Mouse (Mus musculus) forebrain, embryonic 11.5 days (tissue): ENCODE data around the gene Tnfrsf11a. TPM values are rescaled to one million over a fixed set of nuclear protein-coding genes. Genes with fewer than 3 reads are reported as not detected.

Source experiments
- ATAC-seq: fragments of 200-750 bp; cut with Nextera tagmentation; replicated peaks from 2 replicates; pipeline ENCODE4 v1.8.0; 2017; ENCODE audit warnings: moderate TSS enrichment; ENCODE audit not compliant: low FRiP score
- DNase-seq: peaks from one replicate; pipeline ENCODE4 v3.0.0-alpha.2; 2017; ENCODE audit warnings: low spot score
- H3K27ac ChIP-seq: fragments of 300-500 bp; sonication (generic); 2 replicates; pipeline ENCODE4 v1.5.1; 2014; ENCODE audit warnings: low read depth, low read length
- H3K27me3 ChIP-seq: fragments of 300-500 bp; sonication (generic); 2 replicates; pipeline ENCODE4 v1.6.1; 2014; ENCODE audit warnings: mild to moderate bottlenecking, low read length, mixed read lengths; ENCODE audit not compliant: control insufficient read depth, insufficient read depth
- H3K36me3 ChIP-seq: fragments of 300-500 bp; sonication (generic); 2 replicates; pipeline ENCODE4 v1.6.1; 2014; ENCODE audit warnings: mild to moderate bottlenecking, low read length, moderate library complexity, mixed read lengths; ENCODE audit not compliant: control insufficient read depth, insufficient read depth
- H3K4me1 ChIP-seq: fragments of 300-500 bp; sonication (generic); replicated peaks from 2 replicates; pipeline ENCODE4 v1.6.1; 2014; ENCODE audit warnings: low read length, mixed read lengths; ENCODE audit not compliant: control insufficient read depth, insufficient read depth
- H3K4me2 ChIP-seq: fragments of 300-500 bp; sonication (generic); 2 replicates; pipeline ENCODE4 v1.6.1; 2014; ENCODE audit warnings: low read depth, mild to moderate bottlenecking, low read length, moderate library complexity, mixed read lengths; ENCODE audit not compliant: severe bottlenecking
- H3K4me3 ChIP-seq: fragments of 300-500 bp; sonication (generic); 2 replicates; pipeline ENCODE4 v1.5.1; 2014; ENCODE audit warnings: low read depth, low read length
- H3K9ac ChIP-seq: fragments of 300-500 bp; sonication (generic); 2 replicates; pipeline ENCODE4 v1.6.1; 2014; ENCODE audit warnings: low read length
- H3K9me3 ChIP-seq: fragments of 300-500 bp; sonication (generic); 2 replicates; pipeline ENCODE4 v1.6.1; 2016; ENCODE audit warnings: low read length, mixed read lengths; ENCODE audit not compliant: control insufficient read depth
- WGBS: fragments of 180-500 bp; shearing (Covaris S2); extraction: QIAGEN DNeasy Blood & Tissue Kit; methylation state at CpG from one replicate; pipeline ENCODE4 v1.1.7; 2014; 5-methylcytosine and 5-hydroxymethylcytosine counted together
- polyA plus RNA-seq: library from polyadenylated mRNA; unstranded; fragments of >200 nt; fragmentation: Nextera tagmentation; extraction: Ambion mirVana; gene quantifications from 2 replicates; pipeline ENCODE4 v1.2.1, GENCODE M21; 2014

The Tnfrsf11a gene
- polyA plus RNA-seq, 1 experiment from 2014 or later: 0.09 TPM

- no peak overlapping the region for H3K4me2 ChIP-seq
- ATAC-seq (no peak), DNase-seq (no peak)
- H3K4me3 ChIP-seq: no peak overlapping the region
- H3K9ac ChIP-seq: no peak overlapping the region
- no peak overlapping the region for H3K27ac ChIP-seq
- no peaks in the 10 kb centered on the region for H3K9me3 ChIP-seq
- no peaks in the 10 kb centered on the region for H3K27me3 ChIP-seq
- no peaks in the 10 kb centered on the region for H3K36me3 ChIP-seq
- H3K4me1 ChIP-seq: no peaks in the 10 kb centered on the region
- WGBS: 92% methylated on average over 2 of the region's 2 CpGs
These were observed 70.8 kb downstream of the Tnfrsf11a start for GRCm38 (mm10) chr1:105851341-105851740.

- H3K36me3 ChIP-seq: no peaks in the 10 kb centered on the region
- no peaks in the 10 kb centered on the region for H3K27me3 ChIP-seq
- DNase-seq (no peak), ATAC-seq (no peak)
- no peaks in the 10 kb centered on the region for H3K9me3 ChIP-seq
- H3K9ac ChIP-seq: no peak overlapping the region
- no peaks in the 10 kb centered on the region for H3K4me1 ChIP-seq
- 98% methylated on average over 2 of the region's 2 CpGs for WGBS
- H3K4me2 ChIP-seq: no peak overlapping the region
- H3K4me3 ChIP-seq: no peak overlapping the region
- no peak overlapping the region for H3K27ac ChIP-seq
These were observed 79.2 kb downstream of the Tnfrsf11a start for GRCm38 (mm10) chr1:105859740-105860139.

- Histone ChIP-seq H3K9ac (no peak overlapping the region), H3K27me3 (no peaks in the 10 kb centered on the region), H3K4me1 (no peaks in the 10 kb centered on the region), H3K4me3 (no peak overlapping the region), H3K9me3 (no peaks in the 10 kb centered on the region), H3K4me2 (no peak overlapping the region), H3K27ac (no peak overlapping the region), H3K36me3 (no peaks in the 10 kb centered on the region)
- 81% methylated on average over 6 of the region's 6 CpGs for WGBS
- ATAC-seq (no peak), DNase-seq (no peak)
These were observed 96.1 kb downstream of the Tnfrsf11a start for GRCm38 (mm10) chr1:105876589-105876988.

GRCm38 (mm10) chr1:105877808-105878207 is 97.3 kb downstream of the Tnfrsf11a start:
- H3K27ac ChIP-seq: no peak overlapping the region
- no peaks in the 10 kb centered on the region for H3K27me3 ChIP-seq
- H3K36me3 ChIP-seq: no peaks in the 10 kb centered on the region
- ATAC-seq (no peak), DNase-seq (no peak)
- no peak overlapping the region for H3K4me3 ChIP-seq
- no peak overlapping the region for H3K9ac ChIP-seq
- H3K4me1 ChIP-seq: no peaks in the 10 kb centered on the region
- H3K4me2 ChIP-seq: no peak overlapping the region
- WGBS: 87% methylated on average over 5 of the region's 5 CpGs
- H3K9me3 ChIP-seq: no peaks in the 10 kb centered on the region

- H3K4me2 ChIP-seq: no peak overlapping the region
- DNase-seq: no peak
- no peak overlapping the region for H3K4me3 ChIP-seq
- H3K9ac ChIP-seq: no peak overlapping the region
- ATAC-seq: no peak
- no peaks in the 10 kb centered on the region for H3K9me3 ChIP-seq
- H3K4me1 ChIP-seq: no peaks in the 10 kb centered on the region
- 86% methylated on average over 11 of the region's 11 CpGs for WGBS
- H3K36me3 ChIP-seq: no peaks in the 10 kb centered on the region
- no peak overlapping the region for H3K27ac ChIP-seq
- no peaks in the 10 kb centered on the region for H3K27me3 ChIP-seq
These were observed 97.9 kb downstream of the Tnfrsf11a start for GRCm38 (mm10) chr1:105878416-105878815.

- DNase-seq (peak; percentile 71), ATAC-seq (peak; percentile 81)
- Histone ChIP-seq H3K27me3 (no peaks in the 10 kb centered on the region), H3K4me2 (peak overlapping the region; percentile 45), H3K27ac (no peak overlapping the region), H3K4me1 (no peaks in the 10 kb centered on the region), H3K9me3 (no peaks in the 10 kb centered on the region), H3K4me3 (peak overlapping the region; percentile 18; the same call in 1 of the 2 replicates), H3K9ac (no peak overlapping the region; the same call in 1 of the 2 replicates), H3K36me3 (no peaks in the 10 kb centered on the region)
- 12% methylated on average over 25 of the region's 25 CpGs for WGBS
These were observed 100.2 kb downstream of the Tnfrsf11a start for GRCm38 (mm10) chr1:105880555-105881304.

GRCm38 (mm10) chr1:105881466-105881865 is 100.9 kb downstream of the Tnfrsf11a start:
- Histone ChIP-seq H3K9me3 (no peaks in the 10 kb centered on the region), H3K4me1 (no peaks in the 10 kb centered on the region), H3K27me3 (no peaks in the 10 kb centered on the region), H3K4me3 (no peak overlapping the region), H3K4me2 (peak overlapping the region; percentile 45; the same call in 1 of the 2 replicates), H3K36me3 (no peaks in the 10 kb centered on the region), H3K9ac (no peak overlapping the region), H3K27ac (no peak overlapping the region)
- DNase-seq: peak; percentile 45
- ATAC-seq: no peak
- WGBS: 83% methylated on average over 7 of the region's 7 CpGs

GRCm38 (mm10) chr1:105883498-105883897 is 103.0 kb downstream of the Tnfrsf11a start:
- H3K4me3 ChIP-seq: no peak overlapping the region
- WGBS: 82% methylated on average over 2 of the region's 2 CpGs
- no peaks in the 10 kb centered on the region for H3K27me3 ChIP-seq
- H3K9me3 ChIP-seq: no peaks in the 10 kb centered on the region
- H3K27ac ChIP-seq: no peak overlapping the region
- DNase-seq: no peak
- H3K36me3 ChIP-seq: no peaks in the 10 kb centered on the region
- no peak for ATAC-seq
- no peak overlapping the region for H3K9ac ChIP-seq
- no peaks in the 10 kb centered on the region for H3K4me1 ChIP-seq
- no peak overlapping the region for H3K4me2 ChIP-seq

GRCm38 (mm10) chr1:105885101-105885500 is 104.6 kb downstream of the Tnfrsf11a start:
- 92% methylated on average over 1 of the region's 1 CpGs for WGBS
- H3K9ac ChIP-seq: no peak overlapping the region
- no peak overlapping the region for H3K27ac ChIP-seq
- H3K36me3 ChIP-seq: no peaks in the 10 kb centered on the region
- H3K27me3 ChIP-seq: no peaks in the 10 kb centered on the region
- no peak overlapping the region for H3K4me2 ChIP-seq
- no peak overlapping the region for H3K4me3 ChIP-seq
- H3K4me1 ChIP-seq: no peaks in the 10 kb centered on the region
- ATAC-seq: no peak
- H3K9me3 ChIP-seq: no peaks in the 10 kb centered on the region
- no peak for DNase-seq
